In genomic region chr9:61377706-61378479, GRCm38 (mm10) we compare ENCODE assay signal across 9 mouse cellular contexts. TPM values are rescaled to one million over a fixed set of nuclear protein-coding genes. Genes with fewer than 3 reads are reported as not detected.
A peak's percentile ranks its signal among the peaks of the same experiment; 100 is the strongest.
DNase-seq lines count a peak whose midpoint lies in the region; ATAC-seq lines count a peak whose summit lies in the region.
"Had no signal": no experiment of that assay in that cellular context is flagged by ENCODE, and none has a peak within 500 bp of the region (broad histone marks: within the 10 kb centered on the region; RNA-seq: fewer than 3 reads in every experiment).

No protein-coding gene starts in this region.

- H3K27me3 ChIP-seq in embryonic facial prominence, embryonic 11.5 days (ENCODE audit: control insufficient read depth, insufficient read depth, low read length), result no peaks in the 10 kb centered on the region
- peaks cover 3% of the 10 kb centered on the region; the same call in 1 of the 2 replicates for H3K27me3 ChIP-seq in midbrain, embryonic 13.5 days
- H3K27me3 ChIP-seq: CH12.LX had no signal

- H3K9ac ChIP-seq in embryonic facial prominence, embryonic 11.5 days (replicated peaks; ENCODE audit: low read length), result peak overlapping the region; percentile 32; the same call in 1 of the 2 replicates
- peak overlapping the region; percentile 59 for H3K9ac ChIP-seq in midbrain, embryonic 13.5 days (replicated peaks)

- peak; percentile 68 for DNase-seq in embryo, embryonic 10 days (ENCODE audit: low spot score)
- no peak for DNase-seq in embryo, embryonic 9.5 days (ENCODE audit: extremely low spot score)
- no peak for DNase-seq in embryonic facial prominence, embryonic 11.5 days (ENCODE audit: low spot score)
- DNase-seq in kidney, adult 11 months, result peak; percentile 81
- DNase-seq in layer of hippocampus, adult 11-12 months (ENCODE audit: low spot score), result no peak
- no peak for DNase-seq in heart, adult 9 months (ENCODE audit: low spot score in 2 of 2)
- DNase-seq in ovary, adult 18-20 months (ENCODE audit: low spot score), result no peak

- ATAC-seq in embryonic facial prominence, embryonic 11.5 days (replicated peaks; ENCODE audit: insufficient number of reproducible peaks, low FRiP score, low TSS enrichment, low read depth), result no peak
- ATAC-seq in midbrain, embryonic 13.5 days, result peak; percentile 24

- no peaks in the 10 kb centered on the region; the same call in none of the 2 replicates for H3K36me3 ChIP-seq in embryonic facial prominence, embryonic 11.5 days (replicated peaks; ENCODE audit: control insufficient read depth, insufficient read depth, low read depth, low read length)
- peaks cover 26% of the 10 kb centered on the region for H3K36me3 ChIP-seq in midbrain, embryonic 13.5 days

- no peaks in the 10 kb centered on the region for H3K9me3 ChIP-seq in embryonic facial prominence, embryonic 11.5 days (replicated peaks; ENCODE audit: control insufficient read depth, low read length)
- no peaks in the 10 kb centered on the region for H3K9me3 ChIP-seq in midbrain, embryonic 13.5 days

- H3K27ac ChIP-seq in embryonic facial prominence, embryonic 11.5 days (replicated peaks; ENCODE audit: low read depth, low read length), result 0 out of 2 replicates have a peak overlapping the region, but pooled peaks have one; percentile 39
- peak overlapping the region; percentile 90 for H3K27ac ChIP-seq in midbrain, embryonic 13.5 days

- H3K4me1 ChIP-seq in embryonic facial prominence, embryonic 11.5 days (ENCODE audit: control insufficient read depth, insufficient read depth, low read length), result peaks cover 45% of the 10 kb centered on the region
- peaks cover 86% of the 10 kb centered on the region for H3K4me1 ChIP-seq in midbrain, embryonic 13.5 days (replicated peaks)

- 21% methylated on average over 9 of the region's 9 CpGs for WGBS in embryonic facial prominence, embryonic 11.5 days
- WGBS in midbrain, embryonic 13.5 days, result 6% methylated on average over 9 of the region's 9 CpGs

- H3K4me3 ChIP-seq in embryonic facial prominence, embryonic 11.5 days (ENCODE audit: low read depth, low read length), result no peak overlapping the region; the same call in 1 of the 2 replicates
- peak overlapping the region; percentile 93 for H3K4me3 ChIP-seq in midbrain, embryonic 13.5 days (replicated peaks)

- peak overlapping the region; percentile 33 for H3K4me2 ChIP-seq in embryonic facial prominence, embryonic 11.5 days (ENCODE audit: low read depth, low read length)
- H3K4me2 ChIP-seq in midbrain, embryonic 13.5 days (replicated peaks), result peak overlapping the region; percentile 94

RNA-seq across cellular contexts. Expression of gene Tle3, which starts 5.7 kb away (rescaled TPM):
- polyA plus RNA-seq in embryonic facial prominence, embryonic 11.5 days (2014; fragmentation: Nextera tagmentation; extraction: Ambion mirVana), result 31.4 and 37.7 TPM in 2 replicates
- 40.7 and 50.8 TPM in 2 replicates for polyA plus RNA-seq in midbrain, embryonic 13.5 days (2015; fragmentation: Nextera tagmentation; extraction: Ambion mirVana)

Comparison
In these comparisons a context has a peak if more than half of its experiments do, and no peak if none do; other contexts are left out.
1. DNase-seq: peak in embryo, embryonic 10 days (single experiment) and kidney, adult 11 months (single experiment); none in embryo, embryonic 9.5 days (single experiment), embryonic facial prominence, embryonic 11.5 days (single experiment), layer of hippocampus, adult 11-12 months (single experiment), heart, adult 9 months (0 of 2) and ovary, adult 18-20 months (single experiment).